Mouse (Mus musculus) splenic B cell, adult 2 months (primary cell): Measurements from ENCODE around the gene Slc45a3.

ENCODE experiments used
- DNase-seq: peaks from one replicate; pipeline ENCODE4 v3.0.0-alpha.2; 2011; ENCODE audit warnings: low read depth, low spot score
- H3K27me3 ChIP-seq: 2 replicates; pipeline ENCODE4 v1.6.1; 2012; ENCODE audit warnings: mild to moderate bottlenecking, low read length, moderate library complexity, mixed read lengths; ENCODE audit not compliant: control insufficient read depth, poor library complexity, insufficient read depth, severe bottlenecking
- H3K36me3 ChIP-seq: 2 replicates; pipeline ENCODE4 v1.6.1; 2012; ENCODE audit warnings: mild to moderate bottlenecking, low read length, moderate library complexity, mixed read lengths; ENCODE audit not compliant: control insufficient read depth, poor library complexity, insufficient read depth, severe bottlenecking

The Slc45a3 gene

GRCm38 (mm10) chr1:131971771-131972497 lies 9.2 kb downstream of the Slc45a3 start:
- Histone ChIP-seq H3K27me3 (no peaks in the 10 kb centered on the region; the same call in 1 of the 2 replicates), H3K36me3 (no peaks in the 10 kb centered on the region)
- DNase-seq = no peak

DNA sequence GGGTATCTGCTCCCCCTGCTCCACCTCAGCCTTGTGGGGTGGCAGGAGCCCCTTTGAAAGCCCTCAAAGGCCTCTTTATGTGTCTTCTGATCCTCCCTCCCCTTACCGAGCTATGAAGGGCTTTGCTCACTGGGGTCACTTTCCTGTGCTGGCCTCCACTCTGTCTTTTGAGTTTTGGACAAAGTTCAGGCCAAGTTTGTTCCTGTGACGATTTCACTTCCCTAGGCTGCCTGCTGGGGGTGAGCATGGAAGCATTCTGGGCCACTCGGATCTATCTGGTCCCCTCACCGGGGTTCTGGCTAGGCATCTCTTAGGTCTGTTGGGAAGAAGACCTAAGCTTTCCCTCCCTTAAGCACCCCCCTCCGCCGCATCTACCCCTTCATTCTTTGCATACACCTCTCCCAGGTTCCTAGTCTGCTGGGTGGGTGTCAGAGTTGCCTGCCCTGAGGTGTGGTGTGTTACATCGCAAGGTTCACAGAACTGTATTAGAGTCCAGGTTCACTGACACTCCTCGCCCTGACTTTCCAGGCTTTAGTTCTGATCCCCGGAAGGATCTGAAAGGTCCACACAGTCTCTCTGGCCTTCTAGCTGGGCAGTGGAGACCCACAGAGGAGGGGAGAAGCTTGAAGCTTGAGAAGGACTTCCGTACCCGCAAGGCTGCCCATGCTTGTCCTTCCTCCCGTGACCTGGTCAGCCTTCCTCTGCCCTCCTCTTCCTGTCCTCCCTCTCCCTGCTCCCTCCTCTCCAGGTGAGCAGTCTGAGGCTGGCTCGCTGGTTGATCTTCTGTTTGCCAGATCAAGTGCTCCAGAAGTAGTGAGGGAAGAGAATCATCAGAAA lies 9.9 kb downstream of the Slc45a3 start:
- Histone ChIP-seq H3K36me3 (no peaks in the 10 kb centered on the region), H3K27me3 (no peaks in the 10 kb centered on the region; the same call in 1 of the 2 replicates)
- DNase-seq = no peak

DNA sequence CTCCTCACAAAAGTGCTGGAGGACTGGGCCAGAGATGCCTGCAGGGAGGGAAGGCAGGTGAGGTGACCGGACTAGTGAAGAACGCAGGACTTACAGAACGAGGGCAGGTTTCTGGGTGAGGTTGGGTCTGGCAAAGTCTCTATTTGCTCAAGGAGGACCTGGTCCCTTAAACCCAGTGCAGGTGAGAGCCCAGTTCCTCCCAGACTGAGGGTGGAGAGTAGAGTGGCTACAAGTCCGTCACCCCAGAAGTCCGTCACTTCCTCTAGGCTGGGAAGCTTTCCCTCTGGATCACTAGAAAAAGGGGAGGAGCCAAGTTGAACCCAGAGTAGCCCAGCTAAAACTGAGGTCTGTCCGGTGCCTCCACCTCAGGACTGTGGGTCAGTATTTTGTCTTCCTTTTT lies 11.2 kb downstream of the Slc45a3 start:
- Histone ChIP-seq H3K36me3 (no peaks in the 10 kb centered on the region), H3K27me3 (no peaks in the 10 kb centered on the region; the same call in 1 of the 2 replicates)
- DNase-seq = no peak

DNA sequence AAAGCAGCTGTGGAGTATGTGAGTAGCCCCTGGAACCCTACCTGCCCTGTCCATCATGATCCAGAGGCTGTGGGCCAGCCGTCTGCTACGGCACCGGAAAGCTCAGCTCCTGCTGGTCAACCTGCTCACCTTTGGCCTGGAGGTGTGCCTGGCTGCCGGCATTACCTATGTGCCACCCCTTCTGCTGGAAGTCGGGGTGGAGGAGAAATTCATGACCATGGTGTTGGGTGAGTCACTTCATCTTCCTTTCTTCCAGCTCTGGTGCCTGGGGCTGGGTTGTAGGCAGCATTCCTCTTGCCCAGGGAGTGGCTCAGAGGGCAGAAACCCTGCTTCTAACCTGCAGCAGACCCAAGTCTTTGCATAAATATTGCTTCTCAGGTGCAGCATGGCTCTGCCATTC lies 14.1 kb downstream of the Slc45a3 start:
- DNase-seq = no peak
- Histone ChIP-seq H3K27me3 (no peaks in the 10 kb centered on the region), H3K36me3 (no peaks in the 10 kb centered on the region)

- DNase-seq = no peak
- Histone ChIP-seq H3K27me3 (no peaks in the 10 kb centered on the region), H3K36me3 (no peaks in the 10 kb centered on the region)
Observed at GRCm38 (mm10) chr1:131980471-131980870, 17.7 kb downstream of the Slc45a3 start.

GRCm38 (mm10) chr1:131981378-131982013 lies 18.7 kb downstream of the Slc45a3 start:
- H3K36me3 ChIP-seq = no peaks in the 10 kb centered on the region
- no peaks in the 10 kb centered on the region for H3K27me3 ChIP-seq
- DNase-seq = peak; percentile 81

DNA sequence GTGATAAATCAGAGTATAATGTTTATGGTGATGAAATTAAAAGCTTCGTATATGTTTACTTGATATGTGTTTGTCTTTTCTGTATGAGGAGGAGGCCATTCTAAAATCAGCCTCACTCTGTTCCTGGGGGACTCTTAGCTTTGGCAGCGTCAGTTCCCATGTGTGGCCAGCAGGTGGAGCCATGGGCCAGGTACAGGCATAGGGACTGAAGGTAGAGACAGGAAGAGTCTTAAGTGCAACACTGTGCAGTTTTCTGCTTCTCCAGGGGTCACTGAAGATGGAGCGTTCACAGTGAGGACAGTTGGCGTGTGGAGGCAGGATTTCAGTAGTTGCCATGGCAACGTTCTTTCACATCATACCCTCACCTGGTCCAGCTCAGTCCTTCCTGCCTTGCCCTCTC lies 20.1 kb downstream of the Slc45a3 start:
- DNase-seq = peak; percentile 88
- H3K27me3 ChIP-seq = no peaks in the 10 kb centered on the region
- H3K36me3 ChIP-seq = no peaks in the 10 kb centered on the region

- no peaks in the 10 kb centered on the region for H3K27me3 ChIP-seq
- no peaks in the 10 kb centered on the region for H3K36me3 ChIP-seq
- DNase-seq = no peak
Observed at GRCm38 (mm10) chr1:131983806-131984205, 21.0 kb downstream of the Slc45a3 start.

DNA sequence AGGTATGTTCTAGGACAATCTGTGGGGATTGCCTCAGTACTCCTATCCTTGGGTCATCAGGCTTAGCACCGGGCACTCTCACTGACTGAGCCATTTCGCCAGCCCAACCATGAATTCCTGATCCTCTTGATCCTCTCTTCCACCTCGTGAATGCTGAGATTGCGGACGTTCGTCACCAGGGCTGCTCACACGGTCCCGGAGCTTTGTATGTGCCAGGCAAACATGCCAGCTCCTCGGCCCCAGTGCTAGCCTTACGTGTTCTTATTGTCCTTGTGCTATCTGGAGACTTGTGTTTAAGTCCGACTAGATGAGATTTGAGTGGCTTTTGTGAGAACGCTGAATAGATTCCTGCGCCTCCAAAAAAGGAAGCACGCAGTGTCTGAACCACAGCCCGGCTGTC lies 24.7 kb downstream of the Slc45a3 start:
- Histone ChIP-seq H3K27me3 (no peaks in the 10 kb centered on the region), H3K36me3 (no peaks in the 10 kb centered on the region)
- DNase-seq = no peak

- DNase-seq = no peak
- H3K27me3 ChIP-seq = no peaks in the 10 kb centered on the region
- H3K36me3 ChIP-seq = no peaks in the 10 kb centered on the region
Observed at GRCm38 (mm10) chr1:131989476-131989875, 26.7 kb downstream of the Slc45a3 start.

GRCm38 (mm10) chr1:131990083-131990760 lies 27.5 kb downstream of the Slc45a3 start:
- H3K36me3 ChIP-seq = no peaks in the 10 kb centered on the region
- H3K27me3 ChIP-seq = no peaks in the 10 kb centered on the region
- DNase-seq = no peak

GRCm38 (mm10) chr1:131992561-131993001 lies 29.8 kb downstream of the Slc45a3 start:
- no peaks in the 10 kb centered on the region for H3K36me3 ChIP-seq
- H3K27me3 ChIP-seq = no peaks in the 10 kb centered on the region
- DNase-seq = no peak

DNA sequence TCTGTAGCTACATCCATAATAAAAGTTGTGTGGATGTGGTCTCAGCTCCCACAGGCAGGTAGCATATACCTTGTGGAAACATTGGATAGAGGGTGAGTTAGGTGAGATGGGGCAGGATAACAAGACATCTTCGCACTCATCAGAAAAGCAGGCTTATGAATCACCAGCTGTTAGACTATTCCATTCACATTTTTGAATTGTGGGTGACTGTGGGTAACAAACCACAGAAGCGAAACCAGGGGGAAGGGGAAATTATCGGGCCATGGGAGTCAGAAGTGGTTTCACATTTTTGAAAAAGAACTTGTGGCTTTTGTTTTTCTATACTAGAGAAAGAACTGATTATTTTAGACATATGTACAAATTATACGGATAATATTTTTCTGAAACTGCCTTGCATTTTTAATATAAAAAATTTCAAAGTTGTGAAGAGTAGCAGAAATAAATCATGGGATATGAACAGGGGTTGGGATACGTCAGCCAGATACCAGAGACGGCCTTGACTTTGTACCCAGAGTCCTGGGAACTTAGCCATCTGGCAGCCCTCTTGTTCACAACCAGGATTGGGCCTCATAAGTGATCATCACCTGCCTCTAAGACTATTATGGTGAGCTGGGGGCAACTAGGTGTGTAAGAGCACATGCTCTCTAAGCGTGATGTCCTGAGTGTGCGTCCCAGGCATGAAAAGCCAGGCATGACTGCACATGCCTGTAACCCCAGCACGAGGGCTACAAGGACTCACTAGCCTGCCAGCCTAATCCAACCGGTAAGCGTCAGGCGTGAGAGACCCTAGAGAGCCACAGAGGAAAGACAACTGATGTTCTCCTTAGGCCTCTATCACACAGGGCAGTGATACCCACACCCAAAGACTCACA lies 30.6 kb downstream of the Slc45a3 start:
- Histone ChIP-seq H3K27me3 (no peaks in the 10 kb centered on the region), H3K36me3 (no peaks in the 10 kb centered on the region)
- peak; percentile 34 for DNase-seq

GRCm38 (mm10) chr1:131995062-131995461 lies 32.3 kb downstream of the Slc45a3 start:
- peak; percentile 86 for DNase-seq
- no peaks in the 10 kb centered on the region for H3K27me3 ChIP-seq
- no peaks in the 10 kb centered on the region for H3K36me3 ChIP-seq
